Mouse (Mus musculus): ENCODE results near the gene Samd8.
A peak's percentile ranks its signal among the peaks of the same experiment; 100 is the strongest.

The Samd8 gene

GRCm38 (mm10) chr14:21791722-21792121 lies 41.4 kb downstream of the Samd8 start:
- no peak for DNase-seq (ENCODE audit: low spot score in 2 of 2)

GRCm38 (mm10) chr14:21792250-21792649 lies 41.9 kb downstream of the Samd8 start:
- DNase-seq (ENCODE audit: low spot score in 2 of 2) = peak; percentile 46 to 55

- no peak for DNase-seq (ENCODE audit: low spot score in 2 of 2)
These were observed 50.3 kb downstream of the Samd8 start for GRCm38 (mm10) chr14:21800641-21801040.

- DNase-seq (ENCODE audit: low spot score in 2 of 2) = no peak
These were observed 51.3 kb downstream of the Samd8 start for GRCm38 (mm10) chr14:21801624-21802023.

GRCm38 (mm10) chr14:21802543-21803206 lies 52.3 kb downstream of the Samd8 start:
- no peak for DNase-seq (ENCODE audit: low spot score in 2 of 2)

GRCm38 (mm10) chr14:21806203-21806602 lies 55.9 kb downstream of the Samd8 start:
- no peak for DNase-seq (ENCODE audit: low spot score in 2 of 2)

GRCm38 (mm10) chr14:21806631-21807160 lies 56.4 kb downstream of the Samd8 start:
- DNase-seq (ENCODE audit: low spot score in 2 of 2) = no peak

- DNase-seq (ENCODE audit: low spot score in 2 of 2) = no peak
These were observed 58.0 kb downstream of the Samd8 start for GRCm38 (mm10) chr14:21808208-21808922.

GRCm38 (mm10) chr14:21809418-21809817 lies 59.1 kb downstream of the Samd8 start:
- no peak for DNase-seq (ENCODE audit: low spot score in 2 of 2)

- DNase-seq (ENCODE audit: low spot score in 2 of 2) = no peak
These were observed 61.0 kb downstream of the Samd8 start for GRCm38 (mm10) chr14:21811301-21811700.

- no peak for DNase-seq (ENCODE audit: low spot score in 2 of 2)
These were observed 61.5 kb downstream of the Samd8 start for GRCm38 (mm10) chr14:21811744-21812393.

GRCm38 (mm10) chr14:21812590-21813162 lies 62.3 kb downstream of the Samd8 start:
- DNase-seq (ENCODE audit: low spot score in 2 of 2) = peak; percentile 34 to 41

- DNase-seq (ENCODE audit: low spot score in 2 of 2) = no peak
These were observed 62.9 kb downstream of the Samd8 start for GRCm38 (mm10) chr14:21813216-21813615.

GRCm38 (mm10) chr14:21813847-21814246 lies 63.5 kb downstream of the Samd8 start:
- DNase-seq (ENCODE audit: low spot score in 2 of 2) = no peak

GRCm38 (mm10) chr14:21814606-21815005 lies 64.3 kb downstream of the Samd8 start:
- DNase-seq (ENCODE audit: low spot score in 2 of 2) = no peak

- DNase-seq (ENCODE audit: low spot score in 2 of 2) = no peak
These were observed 65.9 kb downstream of the Samd8 start for GRCm38 (mm10) chr14:21816255-21816654.

GRCm38 (mm10) chr14:21817453-21817852 lies 67.1 kb downstream of the Samd8 start:
- DNase-seq (ENCODE audit: low spot score in 2 of 2) = no peak

GRCm38 (mm10) chr14:21820880-21821505 lies 70.7 kb downstream of the Samd8 start:
- no peak for DNase-seq (ENCODE audit: low spot score in 2 of 2)

GRCm38 (mm10) chr14:21822307-21822706 lies 72.0 kb downstream of the Samd8 start:
- DNase-seq (ENCODE audit: low spot score in 2 of 2) = no peak

- DNase-seq (ENCODE audit: low spot score in 2 of 2) = peak; percentile 61 to 71
These were observed 72.6 kb downstream of the Samd8 start for GRCm38 (mm10) chr14:21822795-21823374.

GRCm38 (mm10) chr14:21823897-21824296 lies 73.6 kb downstream of the Samd8 start:
- DNase-seq (ENCODE audit: low spot score in 2 of 2) = no peak

Data from frontal cortex, postnatal 36 days (tissue).